Mouse (Mus musculus): ENCODE measurements around the gene Pde4d. TPM values are rescaled to one million over a fixed set of nuclear protein-coding genes. Genes with fewer than 3 reads are reported as not detected.

Gene Pde4d
- 42.7 and 56.2 TPM in 2 replicates for polyA plus RNA-seq (2012; ENCODE audit: insufficient read depth, insufficient read length, missing spikeins)

GRCm38 (mm10) chr13:108449116-108450097 lies at the start of gene Pde4d:
TSS of gene Pde4d (plus strand) at chr13:108449948.
- Histone ChIP-seq H3K4me1 (ENCODE audit: control insufficient read depth, insufficient read depth, insufficient read length, low read length) (no peaks in the 10 kb centered on the region), H3K27ac (replicated peaks; ENCODE audit: low read depth, low read length) (no peak within 1 kb of the TSS), H3K4me3 (ENCODE audit: insufficient read depth, low read depth, low read length) (no peak within 1 kb of the TSS)

- Histone ChIP-seq H3K27ac (replicated peaks; ENCODE audit: low read depth, low read length) (no peak overlapping the region), H3K4me3 (ENCODE audit: insufficient read depth, low read depth, low read length) (no peak overlapping the region), H3K4me1 (ENCODE audit: control insufficient read depth, insufficient read depth, insufficient read length, low read length) (no peaks in the 10 kb centered on the region)
Measured at GRCm38 (mm10) chr13:108403197-108403596, 46.6 kb upstream of the Pde4d start.

- H3K4me3 ChIP-seq (ENCODE audit: insufficient read depth, low read depth, low read length) = no peak overlapping the region
- H3K27ac ChIP-seq (replicated peaks; ENCODE audit: low read depth, low read length) = no peak overlapping the region
- H3K4me1 ChIP-seq (ENCODE audit: control insufficient read depth, insufficient read depth, insufficient read length, low read length) = no peaks in the 10 kb centered on the region
Measured at GRCm38 (mm10) chr13:108404372-108404771, 45.4 kb upstream of the Pde4d start.

- Histone ChIP-seq H3K27ac (replicated peaks; ENCODE audit: low read depth, low read length) (no peak overlapping the region), H3K4me3 (ENCODE audit: insufficient read depth, low read depth, low read length) (no peak overlapping the region), H3K4me1 (ENCODE audit: control insufficient read depth, insufficient read depth, insufficient read length, low read length) (no peaks in the 10 kb centered on the region)
Measured at GRCm38 (mm10) chr13:108415464-108415863, 34.3 kb upstream of the Pde4d start.

GRCm38 (mm10) chr13:108418741-108419507 lies 30.8 kb upstream of the Pde4d start:
- no peak overlapping the region for H3K27ac ChIP-seq (replicated peaks; ENCODE audit: low read depth, low read length)
- H3K4me1 ChIP-seq (ENCODE audit: control insufficient read depth, insufficient read depth, insufficient read length, low read length) = no peaks in the 10 kb centered on the region
- no peak overlapping the region for H3K4me3 ChIP-seq (ENCODE audit: insufficient read depth, low read depth, low read length)

- Histone ChIP-seq H3K4me3 (ENCODE audit: insufficient read depth, low read depth, low read length) (no peak overlapping the region), H3K4me1 (ENCODE audit: control insufficient read depth, insufficient read depth, insufficient read length, low read length) (no peaks in the 10 kb centered on the region), H3K27ac (replicated peaks; ENCODE audit: low read depth, low read length) (no peak overlapping the region)
Measured at GRCm38 (mm10) chr13:108426322-108426721, 23.4 kb upstream of the Pde4d start.

GRCm38 (mm10) chr13:108428809-108429208 lies 20.9 kb upstream of the Pde4d start:
- Histone ChIP-seq H3K27ac (replicated peaks; ENCODE audit: low read depth, low read length) (no peak overlapping the region), H3K4me3 (ENCODE audit: insufficient read depth, low read depth, low read length) (no peak overlapping the region)

GRCm38 (mm10) chr13:108429623-108430022 lies 20.1 kb upstream of the Pde4d start:
- no peak overlapping the region for H3K27ac ChIP-seq (replicated peaks; ENCODE audit: low read depth, low read length)
- H3K4me3 ChIP-seq (ENCODE audit: insufficient read depth, low read depth, low read length) = no peak overlapping the region
- no peaks in the 10 kb centered on the region for H3K4me1 ChIP-seq (ENCODE audit: control insufficient read depth, insufficient read depth, insufficient read length, low read length)

More at GRCm38 (mm10) chr13:108428809-108429208, 20.9 kb upstream of the Pde4d start:
- H3K4me1 ChIP-seq (ENCODE audit: control insufficient read depth, insufficient read depth, insufficient read length, low read length) = no peaks in the 10 kb centered on the region

GRCm38 (mm10) chr13:108431776-108432175 lies 18.0 kb upstream of the Pde4d start:
- no peaks in the 10 kb centered on the region for H3K4me1 ChIP-seq (ENCODE audit: control insufficient read depth, insufficient read depth, insufficient read length, low read length)
- H3K27ac ChIP-seq (replicated peaks; ENCODE audit: low read depth, low read length) = no peak overlapping the region
- no peak overlapping the region for H3K4me3 ChIP-seq (ENCODE audit: insufficient read depth, low read depth, low read length)

GRCm38 (mm10) chr13:108435687-108436086 lies 14.1 kb upstream of the Pde4d start:
- Histone ChIP-seq H3K4me1 (ENCODE audit: control insufficient read depth, insufficient read depth, insufficient read length, low read length) (no peaks in the 10 kb centered on the region), H3K27ac (replicated peaks; ENCODE audit: low read depth, low read length) (no peak overlapping the region), H3K4me3 (ENCODE audit: insufficient read depth, low read depth, low read length) (no peak overlapping the region)

- H3K4me3 ChIP-seq (ENCODE audit: insufficient read depth, low read depth, low read length) = no peak overlapping the region
- no peak overlapping the region for H3K27ac ChIP-seq (replicated peaks; ENCODE audit: low read depth, low read length)
- no peaks in the 10 kb centered on the region for H3K4me1 ChIP-seq (ENCODE audit: control insufficient read depth, insufficient read depth, insufficient read length, low read length)
Measured at GRCm38 (mm10) chr13:108437424-108437823, 12.3 kb upstream of the Pde4d start.

- Histone ChIP-seq H3K4me3 (ENCODE audit: insufficient read depth, low read depth, low read length) (no peak overlapping the region), H3K4me1 (ENCODE audit: control insufficient read depth, insufficient read depth, insufficient read length, low read length) (no peaks in the 10 kb centered on the region), H3K27ac (replicated peaks; ENCODE audit: low read depth, low read length) (no peak overlapping the region)
Measured at GRCm38 (mm10) chr13:108439012-108439411, 10.7 kb upstream of the Pde4d start.

GRCm38 (mm10) chr13:108448348-108448931 lies 1.3 kb upstream of the Pde4d start:
- H3K4me1 ChIP-seq (ENCODE audit: control insufficient read depth, insufficient read depth, insufficient read length, low read length) = no peaks in the 10 kb centered on the region
- no peak overlapping the region for H3K4me3 ChIP-seq (ENCODE audit: insufficient read depth, low read depth, low read length)
- no peak overlapping the region for H3K27ac ChIP-seq (replicated peaks; ENCODE audit: low read depth, low read length)

- H3K4me3 ChIP-seq (ENCODE audit: insufficient read depth, low read depth, low read length) = no peak overlapping the region
- H3K27ac ChIP-seq (replicated peaks; ENCODE audit: low read depth, low read length) = no peak overlapping the region
- no peaks in the 10 kb centered on the region for H3K4me1 ChIP-seq (ENCODE audit: control insufficient read depth, insufficient read depth, insufficient read length, low read length)
Measured at GRCm38 (mm10) chr13:108451122-108451521, 1.4 kb downstream of the Pde4d start.

Data from brown adipose tissue, adult 24 weeks (tissue).